Mouse (Mus musculus) ovary, postnatal 36 days (tissue): ENCODE measurements at regions not wholly inside any gene's neighbourhood (a gene's known extent, or its start where the extent isn't known, plus 50 kb on each side); places are given as distances from the start of the nearest gene placed in this dataset.

ENCODE experiments used
- DNase-seq: peaks from one replicate; pipeline ENCODE4 v3.0.0; 2022; ENCODE audit warnings: low spot score, mixed read lengths

DNA sequence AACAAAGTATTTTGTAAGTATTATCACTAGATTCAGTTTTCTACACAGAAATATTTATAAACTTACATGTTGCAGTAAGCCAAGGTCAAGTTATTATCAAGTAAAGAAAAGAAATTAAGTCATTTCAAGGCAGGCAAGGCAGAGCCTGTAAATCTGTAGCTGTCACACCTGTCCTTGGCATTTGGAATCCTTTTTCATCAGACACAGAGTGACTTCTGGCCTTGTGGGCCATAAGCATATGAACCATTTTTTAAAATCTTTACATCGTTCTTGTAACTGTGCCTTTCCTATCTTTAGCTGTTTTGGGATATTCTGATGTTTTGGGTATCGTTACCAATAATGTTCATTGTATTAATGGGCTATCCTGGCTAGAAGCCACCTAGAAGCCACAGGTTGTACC lies 76.7 kb upstream of the Frmd4a start:
- DNase-seq = no peak

GRCm38 (mm10) chr2:3941496-3941895 lies 76.0 kb upstream of the Frmd4a start:
- DNase-seq = no peak

GRCm38 (mm10) chr2:3947432-3947831 lies 70.1 kb upstream of the Frmd4a start:
- no peak for DNase-seq

GRCm38 (mm10) chr2:3948331-3948730 lies 69.2 kb upstream of the Frmd4a start:
- no peak for DNase-seq

GRCm38 (mm10) chr2:3957491-3957890 lies 60.0 kb upstream of the Frmd4a start:
- no peak for DNase-seq

DNA sequence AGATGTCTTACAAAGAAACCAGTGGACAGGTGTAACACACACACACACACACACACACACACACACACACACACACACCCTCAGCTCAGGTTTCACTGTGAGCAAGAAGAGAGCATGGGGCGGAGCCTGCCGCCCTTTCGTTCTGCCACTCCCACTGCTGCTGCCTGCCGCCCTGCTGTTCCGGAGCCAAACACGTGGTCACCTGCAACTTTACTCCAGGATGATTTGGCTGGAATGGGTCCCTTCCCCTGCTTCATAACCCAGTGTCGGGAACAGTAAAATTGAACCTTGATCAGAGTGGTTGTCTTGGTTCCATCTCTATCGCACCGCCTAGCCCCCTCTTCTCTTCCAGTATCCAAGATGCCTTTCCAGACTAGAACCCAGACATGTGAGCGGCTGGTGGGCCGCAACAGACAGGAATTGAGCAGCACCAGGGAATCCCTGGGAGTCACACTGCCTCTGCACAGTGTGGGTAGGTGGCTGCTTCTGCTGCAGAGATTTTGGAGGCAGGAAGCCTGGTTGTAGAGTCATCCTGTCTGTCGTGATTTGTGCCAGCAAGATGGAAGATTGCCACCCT lies 59.4 kb upstream of the Frmd4a start:
- DNase-seq = peak; percentile 27

GRCm38 (mm10) chr2:3958711-3959110 lies 58.8 kb upstream of the Frmd4a start:
- DNase-seq = no peak

DNA sequence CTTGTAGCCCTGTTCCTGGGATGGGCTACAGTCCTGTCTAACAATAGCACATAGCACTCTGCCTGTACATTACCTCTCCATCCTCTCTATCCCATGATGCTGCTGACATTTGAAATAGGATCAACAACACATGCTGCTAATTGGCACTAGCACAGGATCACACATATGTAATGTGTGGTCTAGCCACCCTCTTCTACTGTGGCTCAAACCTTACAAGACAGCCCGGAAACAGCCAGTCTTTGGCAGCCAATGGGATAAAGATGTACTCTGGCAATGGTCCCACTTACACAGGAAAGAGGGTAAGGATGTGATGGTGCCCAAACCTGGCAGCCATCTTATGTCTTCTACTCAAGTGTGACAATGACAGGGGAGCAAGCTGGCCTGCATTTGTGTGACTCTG lies 58.3 kb upstream of the Frmd4a start:
- DNase-seq = no peak

GRCm38 (mm10) chr2:3960213-3960612 lies 57.3 kb upstream of the Frmd4a start:
- no peak for DNase-seq

DNA sequence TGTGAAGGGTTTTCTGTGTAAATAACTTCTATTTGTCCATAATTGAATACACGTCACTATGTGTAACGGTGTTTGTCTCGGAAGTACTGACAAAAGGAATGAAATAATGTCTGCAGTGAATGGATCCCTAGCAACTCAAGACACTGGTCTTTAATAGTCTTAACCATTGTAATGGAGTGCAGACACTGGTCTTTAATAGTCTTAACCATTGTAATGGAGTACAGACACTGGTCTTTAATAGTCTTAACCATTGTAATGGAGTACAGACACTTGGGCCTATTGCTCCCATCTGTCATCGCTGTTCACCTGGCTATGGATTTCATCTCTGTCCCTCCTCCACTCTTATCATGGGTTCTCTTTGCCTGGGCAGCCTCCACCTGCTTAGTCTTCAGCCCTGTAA lies 53.2 kb upstream of the Frmd4a start:
- no peak for DNase-seq
